Mouse (Mus musculus): ENCODE results near the gene Mknk1. TPM values are rescaled to one million over a fixed set of nuclear protein-coding genes. Genes with fewer than 3 reads are reported as not detected.
A peak's percentile ranks its signal among the peaks of the same experiment; 100 is the strongest.

Gene Mknk1
- polyA plus RNA-seq (2014; fragmentation: Nextera tagmentation; extraction: Ambion mirVana) = 15.5 and 19.3 TPM in 2 replicates

DNA sequence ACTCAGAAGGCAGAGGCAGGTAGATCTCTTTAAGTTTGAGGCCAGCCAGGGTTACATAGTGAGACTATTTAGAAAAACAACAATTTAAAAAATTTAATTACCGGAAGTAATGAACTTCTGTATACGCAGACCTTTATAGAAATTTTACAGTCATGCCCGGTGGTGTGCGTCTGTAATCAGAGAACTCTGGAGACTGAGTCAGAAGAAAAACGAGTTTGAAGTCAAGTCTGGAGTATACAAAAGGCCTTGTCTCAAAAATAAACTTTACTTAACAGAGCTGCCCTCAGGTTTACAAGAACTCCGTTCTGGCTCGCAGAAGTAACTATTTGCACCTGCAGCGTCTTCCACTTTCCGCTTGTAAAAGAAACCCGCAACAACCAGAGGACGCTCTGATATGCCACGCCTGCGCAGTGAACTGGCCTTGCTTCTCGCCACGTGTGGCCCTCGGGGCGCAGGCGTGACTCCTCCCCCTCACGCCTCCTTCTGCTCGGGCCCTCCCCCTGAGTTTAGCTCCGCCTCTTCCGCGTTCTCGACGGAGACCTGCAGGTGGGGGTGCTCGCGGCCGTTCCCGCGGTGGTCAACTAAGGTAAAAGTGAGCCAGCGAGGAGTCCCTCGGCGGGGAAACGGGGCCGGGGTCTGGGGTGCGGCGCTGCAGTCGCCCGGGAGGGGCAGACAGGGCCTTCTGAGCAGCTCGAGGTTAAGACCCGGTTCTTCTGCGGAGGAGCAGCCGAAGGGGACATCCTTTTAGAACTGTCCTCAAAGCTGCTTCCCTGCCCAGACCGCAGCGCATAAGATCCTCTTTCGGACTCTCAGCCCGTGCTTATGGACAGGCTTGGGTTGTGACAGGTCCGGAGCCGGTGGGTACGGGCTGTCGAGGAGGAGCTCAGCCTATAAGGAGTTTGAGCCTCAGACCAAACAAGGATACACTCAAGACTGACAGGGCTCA, at the start of gene Mknk1:
Gene Mknk1, plus strand, starts transcription at position 503 of the 946 bp plus-strand sequence.
- ATAC-seq (ENCODE audit: low FRiP score) = peak; percentile 95
- 3% methylated on average over 51 of the region's 51 CpGs for WGBS
- H3K27ac ChIP-seq (ENCODE audit: low read depth, low read length) = no peak within 1 kb of the TSS

GRCm38 (mm10) chr4:115790864-115791263, 48.1 kb upstream of the Mknk1 start:
- no peaks in the 10 kb centered on the region for H3K9me3 ChIP-seq (ENCODE audit: control insufficient read depth, low read length)
- 79% methylated on average over 3 of the region's 3 CpGs for WGBS
- H3K36me3 ChIP-seq (ENCODE audit: control insufficient read depth, insufficient read depth, low read length) = no peaks in the 10 kb centered on the region
- H3K4me1 ChIP-seq (replicated peaks; ENCODE audit: control insufficient read depth, insufficient read depth, low read length) = no peaks in the 10 kb centered on the region
- no peak overlapping the region for H3K4me2 ChIP-seq (replicated peaks; ENCODE audit: low read depth, low read length)
- H3K27me3 ChIP-seq (ENCODE audit: control insufficient read depth, insufficient read depth, low read length) = no peaks in the 10 kb centered on the region
- no peak overlapping the region for H3K27ac ChIP-seq (ENCODE audit: low read depth, low read length)
- no peak for ATAC-seq (ENCODE audit: low FRiP score)
- H3K4me3 ChIP-seq (ENCODE audit: low read depth, low read length) = no peak overlapping the region
- no peak overlapping the region for H3K9ac ChIP-seq (ENCODE audit: low read depth, low read length)
- DNase-seq (ENCODE audit: low spot score) = no peak

More for the DNA sequence above, at the start of gene Mknk1:
- peak within 1 kb of the TSS; percentile 48 for H3K4me2 ChIP-seq (replicated peaks; ENCODE audit: low read depth, low read length)
- no peaks in the 10 kb centered on the region for H3K9me3 ChIP-seq (ENCODE audit: control insufficient read depth, low read length)
- H3K9ac ChIP-seq (ENCODE audit: low read depth, low read length) = peak within 1 kb of the TSS; percentile 73
- H3K4me3 ChIP-seq (ENCODE audit: low read depth, low read length) = peak within 1 kb of the TSS; percentile 74
- no peaks in the 10 kb centered on the region; the same call in 1 of the 2 replicates for H3K4me1 ChIP-seq (replicated peaks; ENCODE audit: control insufficient read depth, insufficient read depth, low read length)
- DNase-seq (ENCODE audit: low spot score) = peak; percentile 95
- 0 out of 2 replicates have a peak, but pooled peaks cover 2% of the 10 kb centered on the region for H3K36me3 ChIP-seq (ENCODE audit: control insufficient read depth, insufficient read depth, low read length)
- no peaks in the 10 kb centered on the region for H3K27me3 ChIP-seq (ENCODE audit: control insufficient read depth, insufficient read depth, low read length)

GRCm38 (mm10) chr4:115795360-115795759, 43.6 kb upstream of the Mknk1 start:
- Histone ChIP-seq H3K4me3 (ENCODE audit: low read depth, low read length) (no peak overlapping the region), H3K9me3 (ENCODE audit: control insufficient read depth, low read length) (no peaks in the 10 kb centered on the region), H3K4me1 (replicated peaks; ENCODE audit: control insufficient read depth, insufficient read depth, low read length) (no peaks in the 10 kb centered on the region), H3K4me2 (replicated peaks; ENCODE audit: low read depth, low read length) (no peak overlapping the region), H3K27ac (ENCODE audit: low read depth, low read length) (no peak overlapping the region), H3K36me3 (ENCODE audit: control insufficient read depth, insufficient read depth, low read length) (no peaks in the 10 kb centered on the region), H3K9ac (ENCODE audit: low read depth, low read length) (no peak overlapping the region), H3K27me3 (ENCODE audit: control insufficient read depth, insufficient read depth, low read length) (no peaks in the 10 kb centered on the region)
- ATAC-seq (ENCODE audit: low FRiP score) (no peak), DNase-seq (ENCODE audit: low spot score) (no peak)
- 92% methylated on average over 3 of the region's 3 CpGs for WGBS

DNA sequence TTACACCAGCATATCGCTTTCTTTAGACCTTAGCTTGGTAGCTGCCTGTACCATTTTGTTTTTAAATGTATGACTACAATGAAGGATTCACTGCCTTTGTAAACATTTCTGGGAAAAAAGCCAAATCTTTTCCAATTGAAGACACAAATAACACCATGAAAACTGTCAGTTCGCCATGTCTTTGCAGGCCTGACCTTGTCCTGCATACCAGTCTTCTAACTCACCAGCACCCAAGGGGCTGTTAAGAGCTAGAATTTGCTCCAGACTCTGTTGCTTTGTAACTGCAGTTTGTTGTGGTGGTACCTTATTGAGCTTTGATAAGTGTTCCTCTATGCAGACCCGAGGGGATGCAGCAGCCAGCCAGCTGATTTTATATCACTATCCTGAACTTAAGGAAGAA, 39.0 kb upstream of the Mknk1 start:
- Histone ChIP-seq H3K9me3 (ENCODE audit: control insufficient read depth, low read length) (no peaks in the 10 kb centered on the region), H3K27ac (ENCODE audit: low read depth, low read length) (no peak overlapping the region), H3K4me1 (replicated peaks; ENCODE audit: control insufficient read depth, insufficient read depth, low read length) (no peaks in the 10 kb centered on the region), H3K4me2 (replicated peaks; ENCODE audit: low read depth, low read length) (no peak overlapping the region), H3K27me3 (ENCODE audit: control insufficient read depth, insufficient read depth, low read length) (no peaks in the 10 kb centered on the region), H3K9ac (ENCODE audit: low read depth, low read length) (no peak overlapping the region), H3K36me3 (ENCODE audit: control insufficient read depth, insufficient read depth, low read length) (no peaks in the 10 kb centered on the region), H3K4me3 (ENCODE audit: low read depth, low read length) (no peak overlapping the region)
- DNase-seq (ENCODE audit: low spot score) (no peak), ATAC-seq (ENCODE audit: low FRiP score) (no peak)
- 90% methylated on average over 3 of the region's 3 CpGs for WGBS

- H3K9ac ChIP-seq (ENCODE audit: low read depth, low read length) = no peak overlapping the region
- ATAC-seq (ENCODE audit: low FRiP score) (no peak), DNase-seq (ENCODE audit: low spot score) (no peak)
- H3K27me3 ChIP-seq (ENCODE audit: control insufficient read depth, insufficient read depth, low read length) = no peaks in the 10 kb centered on the region
- WGBS = 95% methylated on average over 4 of the region's 4 CpGs
- no peaks in the 10 kb centered on the region for H3K4me1 ChIP-seq (replicated peaks; ENCODE audit: control insufficient read depth, insufficient read depth, low read length)
- 0 out of 2 replicates have a peak, but pooled peaks cover 2% of the 10 kb centered on the region for H3K36me3 ChIP-seq (ENCODE audit: control insufficient read depth, insufficient read depth, low read length)
- H3K4me3 ChIP-seq (ENCODE audit: low read depth, low read length) = no peak overlapping the region
- no peaks in the 10 kb centered on the region for H3K9me3 ChIP-seq (ENCODE audit: control insufficient read depth, low read length)
- no peak overlapping the region for H3K4me2 ChIP-seq (replicated peaks; ENCODE audit: low read depth, low read length)
- no peak overlapping the region for H3K27ac ChIP-seq (ENCODE audit: low read depth, low read length)
Measured at GRCm38 (mm10) chr4:115812326-115812725, 26.7 kb upstream of the Mknk1 start.

- no peak for DNase-seq (ENCODE audit: low spot score)
- H3K27me3 ChIP-seq (ENCODE audit: control insufficient read depth, insufficient read depth, low read length) = no peaks in the 10 kb centered on the region
- no peaks in the 10 kb centered on the region for H3K4me1 ChIP-seq (replicated peaks; ENCODE audit: control insufficient read depth, insufficient read depth, low read length)
- no peak overlapping the region for H3K27ac ChIP-seq (ENCODE audit: low read depth, low read length)
- WGBS = 89% methylated on average over 5 of the region's 5 CpGs
- no peak for ATAC-seq (ENCODE audit: low FRiP score)
- 0 out of 2 replicates have a peak, but pooled peaks cover 2% of the 10 kb centered on the region for H3K36me3 ChIP-seq (ENCODE audit: control insufficient read depth, insufficient read depth, low read length)
- no peak overlapping the region for H3K4me3 ChIP-seq (ENCODE audit: low read depth, low read length)
- H3K9me3 ChIP-seq (ENCODE audit: control insufficient read depth, low read length) = no peaks in the 10 kb centered on the region
- no peak overlapping the region for H3K4me2 ChIP-seq (replicated peaks; ENCODE audit: low read depth, low read length)
- no peak overlapping the region for H3K9ac ChIP-seq (ENCODE audit: low read depth, low read length)
Measured at GRCm38 (mm10) chr4:115815606-115816005, 23.4 kb upstream of the Mknk1 start.

- Histone ChIP-seq H3K9ac (ENCODE audit: low read depth, low read length) (no peak overlapping the region), H3K4me3 (ENCODE audit: low read depth, low read length) (no peak overlapping the region), H3K27me3 (ENCODE audit: control insufficient read depth, insufficient read depth, low read length) (no peaks in the 10 kb centered on the region), H3K4me1 (replicated peaks; ENCODE audit: control insufficient read depth, insufficient read depth, low read length) (no peaks in the 10 kb centered on the region), H3K36me3 (ENCODE audit: control insufficient read depth, insufficient read depth, low read length) (0 out of 2 replicates have a peak, but pooled peaks cover 2% of the 10 kb centered on the region), H3K27ac (ENCODE audit: low read depth, low read length) (no peak overlapping the region), H3K4me2 (replicated peaks; ENCODE audit: low read depth, low read length) (no peak overlapping the region), H3K9me3 (ENCODE audit: control insufficient read depth, low read length) (no peaks in the 10 kb centered on the region)
- DNase-seq (ENCODE audit: low spot score) = no peak
- no peak for ATAC-seq (ENCODE audit: low FRiP score)
- 73% methylated on average over 3 of the region's 3 CpGs for WGBS
Measured at GRCm38 (mm10) chr4:115820199-115820598, 18.8 kb upstream of the Mknk1 start.

DNA sequence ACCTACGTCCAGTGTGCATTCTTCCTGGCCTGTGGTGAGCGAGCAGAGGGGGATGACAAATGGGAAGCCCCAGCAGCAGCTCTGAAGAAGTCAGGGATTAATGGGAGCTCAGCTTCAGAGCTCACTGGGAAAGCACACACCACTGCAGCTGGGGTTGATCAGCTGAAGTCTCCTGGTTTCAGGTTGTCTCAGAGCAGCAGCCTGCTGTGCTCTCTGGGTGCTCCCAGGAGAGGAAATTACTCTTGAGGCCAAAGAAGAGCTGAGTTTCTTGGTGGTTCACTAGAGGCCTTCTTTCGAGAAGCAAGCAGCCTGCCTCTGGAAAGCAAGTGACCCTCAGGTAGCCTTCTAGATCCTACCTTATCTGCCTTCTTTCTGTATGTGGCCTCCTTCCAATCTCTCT, 18.1 kb upstream of the Mknk1 start:
- Histone ChIP-seq H3K27ac (ENCODE audit: low read depth, low read length) (no peak overlapping the region), H3K27me3 (ENCODE audit: control insufficient read depth, insufficient read depth, low read length) (no peaks in the 10 kb centered on the region), H3K9me3 (ENCODE audit: control insufficient read depth, low read length) (no peaks in the 10 kb centered on the region), H3K36me3 (ENCODE audit: control insufficient read depth, insufficient read depth, low read length) (no peaks in the 10 kb centered on the region), H3K9ac (ENCODE audit: low read depth, low read length) (no peak overlapping the region), H3K4me1 (replicated peaks; ENCODE audit: control insufficient read depth, insufficient read depth, low read length) (no peaks in the 10 kb centered on the region), H3K4me2 (replicated peaks; ENCODE audit: low read depth, low read length) (no peak overlapping the region), H3K4me3 (ENCODE audit: low read depth, low read length) (no peak overlapping the region)
- DNase-seq (ENCODE audit: low spot score) (no peak), ATAC-seq (ENCODE audit: low FRiP score) (no peak)
- WGBS = 68% methylated on average over 3 of the region's 3 CpGs

- Histone ChIP-seq H3K4me2 (replicated peaks; ENCODE audit: low read depth, low read length) (no peak overlapping the region), H3K4me3 (ENCODE audit: low read depth, low read length) (no peak overlapping the region), H3K4me1 (replicated peaks; ENCODE audit: control insufficient read depth, insufficient read depth, low read length) (no peaks in the 10 kb centered on the region), H3K36me3 (ENCODE audit: control insufficient read depth, insufficient read depth, low read length) (no peaks in the 10 kb centered on the region), H3K27me3 (ENCODE audit: control insufficient read depth, insufficient read depth, low read length) (no peaks in the 10 kb centered on the region), H3K9ac (ENCODE audit: low read depth, low read length) (no peak overlapping the region), H3K27ac (ENCODE audit: low read depth, low read length) (no peak overlapping the region), H3K9me3 (ENCODE audit: control insufficient read depth, low read length) (no peaks in the 10 kb centered on the region)
- ATAC-seq (ENCODE audit: low FRiP score) (no peak), DNase-seq (ENCODE audit: low spot score) (no peak)
Measured at GRCm38 (mm10) chr4:115821431-115821830, 17.6 kb upstream of the Mknk1 start.

Data from hindbrain, embryonic 11.5 days (tissue).